Mouse (Mus musculus): ENCODE data around the gene Cdkn1c.

GRCm38 (mm10) chr7:143489735-143490134 is 28.9 kb upstream of the Cdkn1c start:
- TF ChIP-seq POLR2A (IDR thresholded peaks at IDR 0.05; ENCODE audit: control insufficient read depth, low read depth, low read length): no peak
- TF ChIP-seq CTCF (IDR thresholded peaks at IDR 0.05; ENCODE audit: control insufficient read depth, insufficient read depth, insufficient replicate concordance, low read depth, low read length): no peak
